Mouse (Mus musculus): ENCODE measurements at regions not wholly inside any gene's neighbourhood (a gene's known extent, or its start where the extent isn't known, plus 50 kb on each side); places are given as distances from the start of the nearest gene placed in this dataset.

GRCm38 (mm10) chr13:44509526-44510159 is 219.6 kb upstream of the Jarid2 start:
- no peak for ATAC-seq (replicated peaks; ENCODE audit: low read depth, poor library complexity, severe bottlenecking)

DNA sequence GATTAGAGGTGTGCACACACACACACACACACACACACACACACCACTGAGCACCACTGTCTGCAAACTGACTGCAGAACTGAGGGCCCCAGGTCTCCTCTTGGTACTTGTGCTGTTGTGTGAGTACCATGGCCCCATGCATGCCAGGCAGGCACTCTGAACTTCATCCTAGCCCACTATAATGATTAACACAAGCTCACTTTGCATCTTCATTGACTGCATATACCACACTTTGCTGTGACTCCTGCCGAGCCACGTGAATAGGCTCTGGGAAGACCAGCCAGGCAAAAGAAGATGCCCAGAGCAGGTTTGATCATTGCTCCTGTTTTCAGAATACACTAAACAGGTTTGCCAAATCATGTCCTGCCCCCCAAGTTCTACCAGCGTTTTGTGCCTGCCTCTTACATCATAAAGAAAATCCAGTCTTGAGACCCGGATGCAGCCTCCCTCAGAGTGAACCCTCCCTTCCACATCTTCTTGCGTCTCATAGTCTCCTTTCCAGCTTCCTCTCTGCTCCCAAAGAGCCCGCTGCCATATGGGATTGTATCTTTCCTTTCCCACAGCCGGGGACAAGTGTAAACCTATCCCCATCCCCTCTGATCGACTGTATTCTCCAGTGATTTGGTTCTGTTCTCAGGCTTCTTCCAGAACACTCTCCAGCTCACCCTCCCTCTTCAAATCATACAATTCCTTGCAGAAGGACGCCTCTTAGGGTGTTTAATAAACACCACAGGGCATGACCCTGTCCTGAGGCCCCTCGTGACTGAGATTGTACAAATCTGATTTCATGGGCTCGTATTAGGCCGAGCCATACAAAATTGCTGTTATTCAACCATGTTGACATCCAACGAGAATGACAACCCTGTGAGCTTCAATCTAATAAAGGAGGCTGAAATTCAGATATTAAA is 215.6 kb upstream of the Jarid2 start:
- no peak for ATAC-seq (replicated peaks; ENCODE audit: low read depth, poor library complexity, severe bottlenecking)

GRCm38 (mm10) chr13:44514636-44515158 is 214.6 kb upstream of the Jarid2 start:
- ATAC-seq (replicated peaks; ENCODE audit: low read depth, poor library complexity, severe bottlenecking): no peak

- no peak for ATAC-seq (replicated peaks; ENCODE audit: low read depth, poor library complexity, severe bottlenecking)
Measured at GRCm38 (mm10) chr13:44516863-44517262, 212.4 kb upstream of the Jarid2 start.

GRCm38 (mm10) chr13:44517312-44517711 is 212.0 kb upstream of the Jarid2 start:
- no peak for ATAC-seq (replicated peaks; ENCODE audit: low read depth, poor library complexity, severe bottlenecking)

DNA sequence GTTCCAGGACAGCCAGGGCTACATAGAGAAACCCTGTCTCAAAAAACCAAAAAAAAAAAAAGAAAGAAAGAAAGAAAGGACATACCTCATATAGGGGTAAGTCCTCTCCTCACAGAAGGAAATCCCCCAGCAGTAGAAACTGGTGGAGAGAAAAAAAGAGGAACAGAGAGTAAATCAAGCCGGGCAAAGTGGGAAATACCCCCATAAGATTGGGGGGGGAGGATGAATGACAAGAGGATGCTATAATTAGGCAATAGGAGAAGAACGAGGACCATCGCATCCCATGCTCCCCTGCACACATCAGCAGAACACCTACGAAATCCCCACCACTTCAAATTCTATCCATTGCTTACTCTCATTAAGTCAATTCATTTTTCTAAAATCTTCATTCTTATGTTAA is 211.1 kb upstream of the Jarid2 start:
- peak; percentile 62 for ATAC-seq (replicated peaks; ENCODE audit: low read depth, poor library complexity, severe bottlenecking)

GRCm38 (mm10) chr13:44523516-44523915 is 205.8 kb upstream of the Jarid2 start:
- ATAC-seq (replicated peaks; ENCODE audit: low read depth, poor library complexity, severe bottlenecking): no peak

GRCm38 (mm10) chr13:44530867-44531564 is 198.3 kb upstream of the Jarid2 start:
- no peak for ATAC-seq (replicated peaks; ENCODE audit: low read depth, poor library complexity, severe bottlenecking)

DNA sequence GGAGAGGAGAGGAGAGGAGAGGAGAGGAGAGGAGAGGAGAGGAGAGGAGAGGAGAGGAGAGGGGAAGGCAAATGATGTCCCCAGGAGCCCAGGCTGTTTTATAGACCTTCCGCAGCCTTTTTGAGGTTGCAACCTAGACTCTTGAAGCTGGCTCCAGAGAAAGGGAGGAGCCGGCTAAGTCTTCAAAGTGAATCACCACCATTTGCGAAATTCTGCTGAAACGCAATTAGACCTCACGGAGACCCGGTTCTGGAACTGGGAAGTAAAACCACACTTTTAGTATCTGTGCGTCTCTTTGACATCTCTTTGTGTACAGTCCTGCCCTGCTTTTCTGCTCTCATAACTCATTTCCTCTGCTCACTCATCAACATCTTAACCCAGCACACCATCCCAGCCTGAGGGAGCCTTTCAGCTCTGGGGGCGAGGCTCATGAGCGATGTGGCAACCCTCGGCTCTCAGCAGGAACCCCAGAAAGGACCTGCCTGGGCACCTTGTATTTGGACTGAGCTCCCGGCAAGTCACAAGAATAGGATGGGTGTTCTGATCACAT is 196.6 kb upstream of the Jarid2 start:
- peak; percentile 46 for ATAC-seq (replicated peaks; ENCODE audit: low read depth, poor library complexity, severe bottlenecking)

- no peak for ATAC-seq (replicated peaks; ENCODE audit: low read depth, poor library complexity, severe bottlenecking)
Measured at GRCm38 (mm10) chr13:44534575-44535080, 194.6 kb upstream of the Jarid2 start.

DNA sequence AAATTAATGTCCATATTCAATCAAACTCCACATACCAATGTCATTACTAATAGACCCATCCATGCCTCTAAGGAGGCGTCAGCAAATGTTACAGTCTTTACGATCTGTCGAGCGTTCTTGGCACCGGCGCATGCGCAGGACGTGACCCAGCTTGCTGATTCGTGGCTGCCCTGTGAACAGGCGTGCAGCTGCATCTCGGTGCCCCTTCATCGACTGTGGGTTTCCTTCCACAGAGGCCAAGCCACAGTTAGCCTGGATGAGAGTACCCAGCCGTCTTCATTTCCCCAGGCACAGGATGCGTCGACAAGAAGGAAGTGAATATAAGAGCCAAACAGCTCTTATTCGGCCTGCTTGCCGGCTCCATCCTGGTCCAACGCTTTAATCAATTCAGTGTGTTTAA is 193.8 kb upstream of the Jarid2 start:
- ATAC-seq (replicated peaks; ENCODE audit: low read depth, poor library complexity, severe bottlenecking): peak; percentile 78

DNA sequence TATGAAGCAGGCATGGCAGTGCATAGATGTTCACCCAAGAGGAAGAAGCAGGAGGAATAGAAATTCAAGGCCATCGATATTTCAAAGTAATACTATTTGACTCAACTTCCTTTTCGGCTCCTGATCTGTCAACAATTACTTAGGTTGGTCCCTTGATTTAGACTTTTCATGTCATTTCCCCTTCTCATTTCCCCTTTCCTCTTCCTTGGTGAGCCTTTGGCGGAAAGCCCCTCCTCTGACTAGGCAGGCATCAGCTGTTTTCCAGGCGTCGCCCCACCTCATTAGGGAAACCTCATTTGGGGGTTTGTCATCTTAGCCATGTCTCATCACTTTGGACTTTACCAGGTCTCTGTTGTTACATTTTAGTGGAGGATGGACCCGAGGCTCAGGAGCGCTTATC is 191.0 kb upstream of the Jarid2 start:
- ATAC-seq (replicated peaks; ENCODE audit: low read depth, poor library complexity, severe bottlenecking): no peak

GRCm38 (mm10) chr13:44540401-44540800 is 188.9 kb upstream of the Jarid2 start:
- ATAC-seq (replicated peaks; ENCODE audit: low read depth, poor library complexity, severe bottlenecking): peak; percentile 27

- ATAC-seq (replicated peaks; ENCODE audit: low read depth, poor library complexity, severe bottlenecking): peak; percentile 65
Measured at GRCm38 (mm10) chr13:44541243-44541653, 188.0 kb upstream of the Jarid2 start.

DNA sequence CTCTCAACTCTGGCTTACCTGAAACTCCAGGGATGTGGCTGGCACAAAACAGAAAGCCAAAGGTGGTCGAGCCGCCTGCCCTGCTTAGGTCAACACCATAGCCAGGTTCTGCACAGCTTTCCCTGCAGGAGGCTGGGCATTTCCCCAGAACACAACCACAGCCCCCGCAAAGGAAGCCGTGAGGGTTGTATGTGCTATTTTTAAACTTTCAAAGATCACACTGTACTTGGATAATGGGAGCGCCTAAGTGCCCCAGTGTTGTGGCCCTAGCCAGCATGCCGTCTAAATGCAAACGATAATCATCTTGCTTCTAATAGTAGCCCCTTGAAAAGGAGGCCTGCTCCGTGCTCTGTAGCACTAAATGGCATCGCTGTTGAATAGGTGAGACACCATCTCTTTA is 184.5 kb upstream of the Jarid2 start:
- 0 out of 2 replicates have a peak, but pooled peaks have one; percentile 19 for ATAC-seq (replicated peaks; ENCODE audit: low read depth, poor library complexity, severe bottlenecking)

GRCm38 (mm10) chr13:44546289-44546688 is 183.0 kb upstream of the Jarid2 start:
- ATAC-seq (replicated peaks; ENCODE audit: low read depth, poor library complexity, severe bottlenecking): no peak

DNA sequence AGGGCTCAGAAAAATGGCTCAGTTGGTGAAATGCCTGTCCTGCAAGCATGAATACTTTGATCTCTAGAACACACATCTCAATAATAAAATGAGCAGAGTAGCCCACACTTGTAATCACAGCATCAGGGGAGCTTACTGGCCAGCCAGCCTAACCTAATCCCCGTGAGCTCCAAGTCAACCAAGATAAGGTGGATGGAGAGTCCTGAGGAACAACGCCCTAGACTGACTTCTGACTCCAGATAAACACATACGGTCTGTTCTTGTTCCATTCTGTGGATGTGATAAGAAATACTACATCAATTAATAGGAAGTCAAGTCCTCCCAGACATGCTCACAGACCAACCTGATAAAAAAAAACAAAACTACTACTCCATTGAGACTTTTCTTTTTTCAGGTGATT is 180.4 kb upstream of the Jarid2 start:
- no peak for ATAC-seq (replicated peaks; ENCODE audit: low read depth, poor library complexity, severe bottlenecking)

- peak; percentile 69 for ATAC-seq (replicated peaks; ENCODE audit: low read depth, poor library complexity, severe bottlenecking)
Measured at GRCm38 (mm10) chr13:44553363-44553762, 175.9 kb upstream of the Jarid2 start.

DNA sequence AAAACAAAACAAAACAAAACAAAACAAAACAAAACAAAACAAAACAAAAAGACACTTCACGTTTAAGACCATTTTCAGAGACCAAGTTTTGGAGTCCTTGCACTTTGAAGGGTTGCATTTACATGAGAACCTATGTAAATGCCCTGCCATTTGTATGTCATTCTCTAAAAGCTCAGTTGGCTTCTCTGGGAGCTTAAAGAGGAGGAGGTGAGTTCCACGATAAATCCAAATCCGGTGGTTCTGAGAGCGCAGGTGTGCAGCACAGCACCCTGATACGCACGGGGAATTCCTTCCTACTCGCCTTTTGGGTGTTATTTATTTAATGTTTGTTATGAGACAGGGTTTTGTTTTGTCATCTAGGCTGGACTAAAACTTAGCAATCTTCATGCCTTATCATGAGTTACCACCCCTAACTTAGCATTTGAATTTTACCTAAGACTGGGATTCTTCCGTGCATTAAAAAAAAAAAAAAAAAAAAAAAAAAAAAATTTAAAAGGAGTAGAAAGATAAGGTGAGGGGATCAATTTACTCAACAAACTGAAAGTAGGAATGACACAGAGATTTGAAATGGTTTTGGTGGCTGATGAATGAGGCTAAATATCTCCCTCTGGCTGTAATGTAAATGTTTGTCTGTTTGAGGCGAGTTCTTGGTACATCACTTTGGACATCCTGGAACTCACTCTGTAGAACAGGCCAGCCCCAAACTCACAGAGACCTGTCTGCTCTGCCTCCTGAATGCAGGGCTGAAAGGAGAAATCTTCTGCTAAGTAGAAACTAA is 174.4 kb upstream of the Jarid2 start:
- ATAC-seq (replicated peaks; ENCODE audit: low read depth, poor library complexity, severe bottlenecking): no peak
